Mouse (Mus musculus) liver, embryonic 15.5 days (tissue): ENCODE data around the gene Zfp775. TPM values are rescaled to one million over a fixed set of nuclear protein-coding genes. Genes with fewer than 3 reads are reported as not detected.

Source experiments
- ATAC-seq: fragments of 200-750 bp; cut with Nextera tagmentation; 2 replicates; pipeline ENCODE4 v1.8.0; 2017; ENCODE audit warnings: moderate number of reproducible peaks, mild to moderate bottlenecking, moderate library complexity; ENCODE audit not compliant: insufficient read depth
- H3K27ac ChIP-seq: fragments of 300-500 bp; sonication (generic); replicated peaks from 2 replicates; pipeline ENCODE4 v1.5.1; 2015; ENCODE audit warnings: mild to moderate bottlenecking, inconsistent platforms
- H3K27me3 ChIP-seq: fragments of 300-500 bp; sonication (generic); 2 replicates; pipeline ENCODE4 v1.6.1; 2015; ENCODE audit warnings: mild to moderate bottlenecking, inconsistent platforms
- H3K36me3 ChIP-seq: fragments of 300-500 bp; sonication (generic); replicated peaks from 2 replicates; pipeline ENCODE4 v1.6.1; 2015; ENCODE audit warnings: moderate library complexity, mild to moderate bottlenecking, inconsistent platforms
- H3K4me1 ChIP-seq: fragments of 300-500 bp; sonication (generic); replicated peaks from 2 replicates; pipeline ENCODE4 v1.6.1; 2015; ENCODE audit warnings: inconsistent platforms
- H3K4me2 ChIP-seq: fragments of 300-500 bp; sonication (generic); 2 replicates; pipeline ENCODE4 v1.6.1; 2015; ENCODE audit warnings: moderate library complexity, mild to moderate bottlenecking, inconsistent platforms
- H3K4me3 ChIP-seq: fragments of 300-500 bp; sonication (generic); replicated peaks from 2 replicates; pipeline ENCODE4 v1.5.1; 2015; ENCODE audit warnings: mild to moderate bottlenecking, inconsistent platforms
- H3K9ac ChIP-seq: fragments of 300-500 bp; sonication (generic); 2 replicates; pipeline ENCODE4 v1.6.1; 2015; ENCODE audit warnings: moderate library complexity, mild to moderate bottlenecking, inconsistent platforms
- H3K9me3 ChIP-seq: fragments of 300-500 bp; sonication (generic); replicated peaks from 2 replicates; pipeline ENCODE4 v1.6.1; 2016; ENCODE audit warnings: inconsistent platforms
- WGBS: fragments of 180-500 bp; shearing (Covaris S2); methylation state at CpG from one replicate; pipeline ENCODE4 v1.1.7; 2015; ENCODE audit warnings: mixed read lengths; ENCODE audit not compliant: insufficient replicate concordance; 5-methylcytosine and 5-hydroxymethylcytosine counted together
- polyA plus RNA-seq: library from polyadenylated mRNA; unstranded; fragments of >200 nt; fragmentation: Nextera tagmentation; extraction: Ambion mirVana; gene quantifications from 2 replicates; pipeline ENCODE4 v1.2.1, GENCODE M21; 2015

Zfp775 gene
- polyA plus RNA-seq, 1 experiment from 2014 or later = 1.7 TPM

GRCm38 (mm10) chr6:48591871-48592270, 10.0 kb upstream of the Zfp775 start:
- H3K9me3 ChIP-seq = no peaks in the 10 kb centered on the region
- H3K4me1 ChIP-seq = peaks cover 20% of the 10 kb centered on the region
- peaks cover 10% of the 10 kb centered on the region for H3K36me3 ChIP-seq
- H3K27ac ChIP-seq = peak overlapping the region; percentile 62
- ATAC-seq = no peak
- H3K4me3 ChIP-seq = no peak overlapping the region
- 60% methylated on average over 6 of the region's 6 CpGs for WGBS
- no peak overlapping the region for H3K9ac ChIP-seq
- H3K4me2 ChIP-seq = 0 out of 2 replicates have a peak overlapping the region, but pooled peaks have one; percentile 21
- no peaks in the 10 kb centered on the region for H3K27me3 ChIP-seq

- WGBS = 9% methylated on average over 44 of the region's 45 CpGs
- peak within 1 kb of the TSS; percentile 56 for H3K9ac ChIP-seq
- ATAC-seq = peak; percentile 75
- peak within 1 kb of the TSS; percentile 66 for H3K4me3 ChIP-seq
- peaks cover 20% of the 10 kb centered on the region for H3K4me1 ChIP-seq
- no peaks in the 10 kb centered on the region for H3K27me3 ChIP-seq
- peak within 1 kb of the TSS; percentile 76 for H3K4me2 ChIP-seq
- peaks cover 22% of the 10 kb centered on the region for H3K36me3 ChIP-seq
- H3K27ac ChIP-seq = peak within 1 kb of the TSS; percentile 71
- no peaks in the 10 kb centered on the region for H3K9me3 ChIP-seq
Observed at GRCm38 (mm10) chr6:48593158-48594042, 8.5 kb upstream of the Zfp775 start, which contains the start of the genes Repin1 and Gm44965. Gene Repin1 (plus strand): TSS chr6:48593883. Gene Gm44965 (plus strand): TSS chr6:48593941.

GRCm38 (mm10) chr6:48594043-48594738, 7.7 kb upstream of the Zfp775 start:
- peak; percentile 21 for ATAC-seq
- peaks cover 22% of the 10 kb centered on the region for H3K36me3 ChIP-seq
- peak overlapping the region; percentile 56 for H3K9ac ChIP-seq
- peaks cover 24% of the 10 kb centered on the region for H3K4me1 ChIP-seq
- H3K4me2 ChIP-seq = peak overlapping the region; percentile 76
- no peaks in the 10 kb centered on the region for H3K27me3 ChIP-seq
- no peaks in the 10 kb centered on the region for H3K9me3 ChIP-seq
- under 1% methylated on average over 41 of the region's 41 CpGs for WGBS
- peak overlapping the region; percentile 66 for H3K4me3 ChIP-seq
- peak overlapping the region; percentile 71 for H3K27ac ChIP-seq

- H3K27me3 ChIP-seq = no peaks in the 10 kb centered on the region
- H3K4me2 ChIP-seq = peak overlapping the region; percentile 76
- H3K9me3 ChIP-seq = no peaks in the 10 kb centered on the region
- no peak overlapping the region for H3K27ac ChIP-seq
- H3K36me3 ChIP-seq = peaks cover 22% of the 10 kb centered on the region
- H3K9ac ChIP-seq = no peak overlapping the region
- peak overlapping the region; percentile 66 for H3K4me3 ChIP-seq
- H3K4me1 ChIP-seq = peaks cover 31% of the 10 kb centered on the region
- 27% methylated on average over 1 of the region's 1 CpGs for WGBS
- no peak for ATAC-seq
Observed at GRCm38 (mm10) chr6:48595278-48595677, 6.6 kb upstream of the Zfp775 start.

GRCm38 (mm10) chr6:48596545-48597232, 5.2 kb upstream of the Zfp775 start:
- Histone ChIP-seq H3K4me3 (no peak overlapping the region), H3K9me3 (no peaks in the 10 kb centered on the region), H3K9ac (no peak overlapping the region), H3K27ac (no peak overlapping the region), H3K36me3 (peaks cover 22% of the 10 kb centered on the region), H3K4me1 (peaks cover 42% of the 10 kb centered on the region), H3K4me2 (no peak overlapping the region), H3K27me3 (no peaks in the 10 kb centered on the region)
- WGBS = 86% methylated on average over 45 of the region's 45 CpGs
- no peak for ATAC-seq

- Histone ChIP-seq H3K27ac (no peak overlapping the region), H3K4me2 (no peak overlapping the region), H3K4me3 (no peak overlapping the region), H3K27me3 (no peaks in the 10 kb centered on the region), H3K4me1 (peaks cover 46% of the 10 kb centered on the region), H3K9ac (no peak overlapping the region), H3K36me3 (peaks cover 22% of the 10 kb centered on the region), H3K9me3 (no peaks in the 10 kb centered on the region)
- 89% methylated on average over 27 of the region's 27 CpGs for WGBS
- ATAC-seq = no peak
Observed at GRCm38 (mm10) chr6:48597233-48597625, 4.6 kb upstream of the Zfp775 start.

GRCm38 (mm10) chr6:48600594-48600993, 1.3 kb upstream of the Zfp775 start:
- Histone ChIP-seq H3K27me3 (no peaks in the 10 kb centered on the region), H3K27ac (no peak overlapping the region), H3K4me3 (no peak overlapping the region), H3K36me3 (peaks cover 22% of the 10 kb centered on the region), H3K9ac (no peak overlapping the region), H3K4me2 (0 out of 2 replicates have a peak overlapping the region, but pooled peaks have one; percentile 90), H3K9me3 (no peaks in the 10 kb centered on the region), H3K4me1 (peaks cover 33% of the 10 kb centered on the region)
- 64% methylated on average over 1 of the region's 1 CpGs for WGBS
- no peak for ATAC-seq

GRCm38 (mm10) chr6:48602080-48602741, 348 bp downstream of the Zfp775 start:
- peaks cover 33% of the 10 kb centered on the region for H3K4me1 ChIP-seq
- H3K9me3 ChIP-seq = no peaks in the 10 kb centered on the region
- H3K9ac ChIP-seq = peak overlapping the region; percentile 65
- no peaks in the 10 kb centered on the region for H3K27me3 ChIP-seq
- 1% methylated on average over 28 of the region's 28 CpGs for WGBS
- peaks cover 9% of the 10 kb centered on the region for H3K36me3 ChIP-seq
- H3K4me2 ChIP-seq = peak overlapping the region; percentile 90
- peak; percentile 66 for ATAC-seq
- H3K27ac ChIP-seq = peak overlapping the region; percentile 80
- peak overlapping the region; percentile 70 for H3K4me3 ChIP-seq

- H3K4me1 ChIP-seq = peaks cover 3% of the 10 kb centered on the region; the same call in 1 of the 2 replicates
- H3K36me3 ChIP-seq = no peaks in the 10 kb centered on the region
- no peak overlapping the region for H3K27ac ChIP-seq
- H3K4me3 ChIP-seq = no peak overlapping the region
- no peaks in the 10 kb centered on the region for H3K27me3 ChIP-seq
- 60% methylated on average over 2 of the region's 2 CpGs for WGBS
- no peaks in the 10 kb centered on the region for H3K9me3 ChIP-seq
- ATAC-seq = no peak
- H3K9ac ChIP-seq = no peak overlapping the region
- H3K4me2 ChIP-seq = no peak overlapping the region
Observed at GRCm38 (mm10) chr6:48608124-48608523, 6.3 kb downstream of the Zfp775 start.

- no peak overlapping the region for H3K4me2 ChIP-seq
- no peaks in the 10 kb centered on the region for H3K9me3 ChIP-seq
- no peak overlapping the region for H3K27ac ChIP-seq
- no peaks in the 10 kb centered on the region for H3K36me3 ChIP-seq
- no peak overlapping the region for H3K9ac ChIP-seq
- 31% methylated on average over 6 of the region's 7 CpGs for WGBS
- no peaks in the 10 kb centered on the region for H3K27me3 ChIP-seq
- peaks cover 3% of the 10 kb centered on the region; the same call in 1 of the 2 replicates for H3K4me1 ChIP-seq
- ATAC-seq = peak; percentile 22
- H3K4me3 ChIP-seq = no peak overlapping the region
Observed at GRCm38 (mm10) chr6:48609512-48609911, 7.6 kb downstream of the Zfp775 start.
